Mouse (Mus musculus) cerebellum, postnatal 36 days (tissue): Measurements from ENCODE around the gene Tra2b.
"Not testable (repeated sequence)": the region's sequence is repeated elsewhere in the genome, so short reads cannot be mapped to it uniquely, and the experiment has no call there.

Experiments used
- DNase-seq, 2 experiments: peaks; one replicate each; pipeline ENCODE4 v3.0.0; 2021 to 2022; ENCODE audit warnings: mixed read lengths in 2 of 2

Gene Tra2b

DNA sequence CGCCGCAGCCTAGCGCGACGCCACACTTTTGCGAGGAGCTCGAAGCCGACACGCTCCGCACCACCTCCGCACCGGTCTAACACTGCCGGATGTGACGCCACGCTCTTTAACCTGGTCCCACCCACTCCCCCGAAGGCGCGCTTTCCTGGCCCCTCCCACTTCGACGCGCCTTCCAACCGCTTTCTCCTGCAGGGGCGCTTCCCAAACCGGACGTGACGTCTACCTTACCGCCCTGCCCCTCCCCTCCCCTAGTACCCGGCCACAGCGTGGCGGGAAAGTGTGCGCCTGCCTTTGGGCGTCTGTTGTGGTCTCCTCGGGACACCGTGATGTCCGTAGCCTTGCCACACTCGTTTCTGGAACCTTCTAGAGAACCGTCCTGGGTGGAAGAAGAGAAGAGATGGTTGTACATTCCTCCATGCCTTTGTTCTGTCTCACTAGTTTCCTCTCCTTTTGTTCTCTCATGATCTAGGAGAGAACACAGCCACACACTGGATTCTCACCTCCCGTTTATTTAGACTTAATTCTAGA lies at the start of gene Tra2b:
Tra2b (minus strand) TSS at position 157 of the 528 bp plus-strand sequence.
- DNase-seq, result peak; percentile 94 to 96

DNA sequence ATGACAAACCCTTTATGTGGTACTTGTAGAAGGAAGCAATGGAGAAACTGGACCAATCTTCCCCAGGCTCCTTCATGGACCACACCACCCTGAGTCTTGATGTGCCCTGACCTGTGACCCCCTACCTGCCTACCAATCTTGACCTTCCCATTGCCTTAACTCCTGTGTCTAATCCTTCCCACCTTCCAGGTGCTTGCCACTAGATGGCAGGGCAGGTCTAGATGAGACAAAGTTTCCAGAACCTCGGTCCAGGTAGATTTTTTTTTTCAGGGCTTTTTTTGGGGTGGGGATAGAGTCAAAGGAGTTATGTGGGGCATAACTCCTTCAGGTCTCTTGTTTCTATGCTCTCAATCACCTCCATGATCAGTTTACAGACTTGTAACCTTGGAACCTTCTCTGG lies 44.8 kb upstream of the Tra2b start:
- peak; percentile 37 to 44 for DNase-seq

DNA sequence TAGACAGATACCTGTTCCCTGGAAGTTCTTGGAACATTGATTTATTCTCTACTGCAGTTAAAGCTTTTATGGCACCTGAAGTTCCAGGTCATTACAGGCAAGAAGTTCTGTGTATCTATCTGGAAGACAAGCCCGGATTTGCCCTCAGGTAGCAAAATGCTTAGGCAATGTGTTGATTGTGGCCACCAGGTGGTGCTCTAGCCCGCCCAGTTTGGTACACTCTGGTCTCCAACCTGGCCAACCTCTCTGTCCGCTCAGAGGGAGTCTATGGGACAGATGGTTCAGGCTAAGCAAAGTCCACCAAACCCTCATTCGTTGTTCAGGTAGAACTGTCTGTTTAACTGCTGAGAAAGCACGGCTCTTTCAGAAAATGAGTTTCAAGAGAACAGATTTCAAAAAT lies 36.8 kb upstream of the Tra2b start:
- DNase-seq, result peak; percentile 88 to 90

DNA sequence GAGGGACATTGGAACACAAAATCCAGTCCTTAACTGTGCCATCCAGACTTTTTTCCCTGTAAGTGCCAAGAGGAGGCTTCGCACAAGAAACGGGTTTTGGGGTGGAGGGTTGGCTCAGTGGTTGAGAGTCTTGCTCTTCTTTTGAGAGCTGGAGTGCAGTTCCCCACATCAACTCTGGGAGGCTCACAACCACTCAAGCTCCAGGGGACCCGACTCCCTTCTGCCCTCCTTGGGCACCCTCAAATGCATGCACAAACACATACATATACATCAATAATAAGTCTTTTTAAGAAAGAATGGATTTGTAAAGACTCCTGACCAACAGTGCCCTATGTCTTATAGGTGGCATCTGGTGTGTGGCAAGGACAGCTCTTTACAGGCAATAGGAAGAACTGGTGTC lies 35.6 kb upstream of the Tra2b start:
- DNase-seq, result no peak

DNA sequence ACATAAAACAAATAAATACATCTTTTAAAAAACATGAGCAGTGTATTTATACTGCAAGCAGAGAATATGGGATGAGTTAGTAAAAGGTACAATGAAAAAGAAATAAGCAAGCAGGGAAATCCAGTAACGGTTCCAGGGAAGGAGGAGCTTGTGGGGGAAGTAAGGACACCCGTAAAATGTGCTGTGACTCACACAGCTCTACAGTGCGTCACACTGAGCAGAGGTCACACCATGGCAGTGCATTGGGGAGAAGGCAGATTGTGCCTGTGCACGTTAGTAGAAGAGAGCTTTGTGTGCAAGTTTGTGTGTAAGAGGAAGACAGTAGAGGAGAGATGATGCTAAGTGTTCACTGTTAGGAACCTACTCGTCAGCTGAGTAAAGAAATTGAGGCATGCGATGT lies 31.1 kb upstream of the Tra2b start:
- DNase-seq, result no peak

GRCm38 (mm10) chr16:22294812-22295211 lies 29.0 kb upstream of the Tra2b start:
- not testable (repeated sequence) for DNase-seq

DNA sequence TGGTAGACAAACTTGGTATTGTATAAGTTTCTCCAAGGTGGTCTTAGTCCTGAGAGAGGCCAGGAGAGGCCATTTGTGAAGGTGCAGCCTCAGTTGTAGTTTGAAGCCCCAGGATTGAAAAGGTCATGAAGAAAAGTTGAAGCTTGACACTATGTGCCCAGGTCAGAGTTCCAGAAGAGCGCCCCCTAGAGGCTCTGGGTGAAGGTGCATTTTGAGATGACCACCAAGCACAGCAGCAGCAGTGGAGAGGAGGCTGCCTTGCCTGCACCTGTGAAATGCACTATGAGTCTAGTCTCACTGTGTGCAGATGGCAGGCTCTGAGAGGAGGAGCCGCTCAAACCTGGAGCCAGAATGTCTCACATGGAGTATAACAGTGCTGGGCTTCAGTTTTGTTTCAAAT lies 27.8 kb upstream of the Tra2b start:
- DNase-seq, result no peak

DNA sequence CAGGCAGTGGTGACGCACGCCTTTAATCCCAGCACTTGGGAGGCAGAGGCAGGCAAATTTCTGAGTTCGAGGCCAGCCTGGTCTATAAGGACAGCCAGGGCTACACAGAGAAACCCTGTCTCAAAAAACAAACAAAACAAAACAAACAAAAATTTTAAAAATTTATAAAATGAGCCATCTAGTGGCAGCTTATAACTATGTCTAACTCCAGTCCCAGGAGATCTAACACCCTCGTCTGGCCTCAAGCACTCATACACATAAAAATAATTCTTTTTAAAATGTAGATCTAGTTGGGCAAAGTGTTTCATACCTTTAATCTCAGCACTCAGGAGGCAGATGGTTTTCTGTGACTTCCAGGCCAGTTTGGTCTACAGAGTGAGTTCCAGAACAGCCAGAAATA lies 26.6 kb upstream of the Tra2b start:
- DNase-seq, result no peak

DNA sequence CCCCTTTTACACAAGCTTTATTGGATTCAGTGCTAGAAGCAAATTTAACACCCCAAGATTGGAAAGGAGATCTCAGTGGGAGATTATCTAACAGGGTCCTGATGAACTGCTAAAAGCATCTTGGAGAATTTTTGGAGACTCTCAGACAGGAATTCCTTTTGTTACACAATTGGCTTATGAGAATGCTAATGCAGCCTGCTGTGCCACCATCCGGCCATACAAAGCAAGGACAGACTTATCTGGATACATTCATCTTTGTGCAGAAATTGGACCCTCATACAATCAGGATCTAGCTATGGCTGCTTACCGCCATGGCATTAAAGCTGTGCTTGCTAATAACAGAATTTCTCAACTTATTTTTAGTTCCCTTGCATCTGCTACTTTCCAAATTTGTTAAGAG lies 23.8 kb upstream of the Tra2b start:
- DNase-seq, result no peak

DNA sequence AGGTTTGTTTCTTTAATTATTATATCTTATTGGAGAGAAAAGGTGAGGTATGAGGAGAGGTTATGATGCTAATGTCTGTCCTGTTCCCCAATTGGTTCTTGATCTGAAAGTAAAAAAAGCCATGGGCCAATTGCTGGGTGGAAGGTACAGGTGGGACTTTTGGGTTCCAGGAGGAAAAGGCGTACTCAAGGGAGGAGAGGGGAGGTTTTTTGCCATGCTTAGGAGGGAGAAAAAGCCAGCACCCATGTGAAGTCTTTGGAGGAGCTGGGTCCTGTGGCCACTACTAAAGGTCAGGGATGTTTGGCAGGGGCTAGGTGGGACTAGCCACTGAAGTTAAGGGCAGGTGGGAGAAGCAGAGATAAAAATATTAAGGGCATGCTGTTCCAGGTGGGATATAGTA lies 21.2 kb upstream of the Tra2b start:
- no peak for DNase-seq

GRCm38 (mm10) chr16:22276536-22276935 lies 10.7 kb upstream of the Tra2b start:
- DNase-seq, result no peak

- no peak for DNase-seq
These were observed 9.3 kb upstream of the Tra2b start for GRCm38 (mm10) chr16:22275142-22275541.

- DNase-seq, result no peak
These were observed 4.7 kb upstream of the Tra2b start for GRCm38 (mm10) chr16:22270491-22270890.

DNA sequence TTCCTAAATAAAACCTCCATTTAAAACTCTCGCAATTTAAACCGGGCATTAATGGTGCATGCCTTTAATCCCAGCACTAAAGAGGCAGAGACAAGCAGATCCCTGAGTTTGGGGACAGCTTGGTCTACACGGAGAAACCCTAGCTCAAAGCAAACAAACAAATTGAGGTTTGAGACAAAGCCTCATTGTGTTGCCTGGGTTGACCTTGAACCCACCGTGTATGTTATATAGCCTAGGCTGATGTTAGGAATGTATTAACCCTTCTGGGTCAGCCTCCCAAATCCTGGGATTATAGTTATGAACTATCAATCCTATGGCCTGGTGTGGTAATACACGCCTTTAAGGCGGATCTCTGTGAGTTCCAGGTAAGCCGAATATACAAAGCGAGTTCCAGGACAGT lies 579 bp upstream of the Tra2b start:
- DNase-seq, result no peak

- peak; percentile 83 to 88 for DNase-seq
These were observed 600 bp downstream of the Tra2b start for GRCm38 (mm10) chr16:22264962-22265848.

DNA sequence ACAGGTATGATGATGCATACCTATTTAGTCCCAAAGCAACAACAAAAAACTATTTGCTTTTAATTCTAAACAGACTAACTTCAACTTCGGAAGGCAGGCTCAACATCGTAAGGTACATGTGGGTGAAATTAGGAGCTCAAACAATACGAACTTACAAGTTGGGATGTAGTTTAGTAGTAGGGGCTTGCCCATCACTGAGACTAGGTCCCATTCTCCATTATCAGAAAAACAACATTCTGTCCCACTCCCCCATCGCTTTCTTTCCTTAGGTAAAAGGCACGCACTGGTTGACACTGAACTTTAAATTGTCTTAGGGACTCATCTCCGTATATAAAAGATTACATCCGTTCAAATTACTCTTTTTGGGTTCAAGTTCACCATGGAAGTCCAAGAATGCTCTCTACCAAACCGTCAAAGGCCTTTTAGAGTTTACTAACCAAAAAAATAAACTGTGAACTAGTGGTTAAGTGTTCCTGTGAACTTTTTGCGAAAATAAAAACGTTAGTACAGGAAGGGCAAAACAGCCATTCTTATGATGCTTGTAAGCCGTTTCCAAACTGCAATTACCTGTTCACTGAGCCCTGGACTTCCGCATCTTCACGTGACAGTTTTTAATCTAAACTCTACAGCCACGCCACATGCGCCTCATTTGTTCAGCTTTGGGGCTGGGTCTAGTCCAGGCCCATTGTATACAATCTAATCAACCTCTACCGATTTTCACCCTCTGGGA lies 1.4 kb downstream of the Tra2b start:
- no peak for DNase-seq

- no peak for DNase-seq
These were observed 2.7 kb downstream of the Tra2b start for GRCm38 (mm10) chr16:22263124-22263523.

DNA sequence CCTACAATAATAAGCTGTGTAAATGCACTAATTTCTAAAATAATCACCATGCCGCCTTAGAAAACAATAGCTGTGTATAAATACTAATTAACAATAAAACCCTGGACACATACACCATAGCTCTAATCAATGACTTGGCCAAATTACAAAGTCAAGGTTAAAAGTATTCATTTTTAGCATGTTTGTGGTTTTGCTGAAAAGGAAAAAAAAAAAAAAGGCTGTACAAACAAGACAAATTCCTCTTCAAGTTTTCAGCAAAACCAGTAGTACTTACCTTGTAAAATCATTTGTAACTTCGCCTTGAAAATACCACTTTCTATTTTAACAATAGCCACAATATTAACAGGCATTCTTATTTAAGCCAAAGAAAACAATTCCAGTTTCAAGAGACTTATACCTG lies 4.2 kb downstream of the Tra2b start:
- no peak for DNase-seq

- DNase-seq, result no peak
These were observed 5.2 kb downstream of the Tra2b start for GRCm38 (mm10) chr16:22260423-22261143.

DNA sequence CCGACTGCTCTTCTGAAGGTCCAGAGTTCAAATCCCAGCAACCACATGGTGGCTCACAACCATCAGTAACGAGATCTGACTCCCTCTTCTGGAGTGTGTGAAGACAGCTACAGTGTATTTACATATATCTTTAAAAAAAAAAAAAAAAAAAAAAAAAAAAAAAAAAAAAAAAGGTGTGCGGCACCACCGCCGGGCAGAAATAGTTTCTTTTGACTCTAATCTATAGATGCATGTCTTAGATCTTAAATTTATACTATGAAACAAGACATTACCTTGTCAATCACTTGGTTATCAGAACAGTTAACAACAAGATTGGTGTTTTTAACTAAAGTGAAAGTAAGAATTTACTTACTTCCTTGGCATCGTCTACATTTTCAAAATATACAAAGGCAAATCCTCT lies 13.6 kb downstream of the Tra2b start:
- not testable (repeated sequence) for DNase-seq

DNA sequence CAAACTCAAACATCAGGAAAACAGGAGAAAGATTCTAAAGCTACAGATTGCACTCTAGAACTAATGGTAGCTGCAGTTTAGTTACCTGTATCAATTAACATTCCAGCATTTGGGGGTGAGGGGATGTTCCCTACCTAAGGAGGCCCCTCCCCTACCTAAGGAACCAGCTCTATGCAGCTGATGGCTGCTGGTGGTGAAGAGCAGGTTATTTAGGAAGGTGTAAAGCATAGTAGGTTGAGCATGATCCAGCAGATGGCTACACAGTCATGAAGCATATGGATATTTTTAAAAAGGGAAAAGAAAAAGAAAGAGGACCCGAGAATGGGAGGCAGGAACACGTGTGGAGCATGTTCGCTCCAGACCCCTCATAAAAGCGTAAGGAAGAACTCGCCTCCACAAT lies 15.5 kb downstream of the Tra2b start:
- no peak for DNase-seq

- no peak for DNase-seq
These were observed 16.1 kb downstream of the Tra2b start for GRCm38 (mm10) chr16:22249754-22250153.

GRCm38 (mm10) chr16:22242239-22242866 lies 23.5 kb downstream of the Tra2b start:
- no peak for DNase-seq
